Comparison of ENCODE assay signal across 8 mouse cellular contexts in the genomic region with DNA sequence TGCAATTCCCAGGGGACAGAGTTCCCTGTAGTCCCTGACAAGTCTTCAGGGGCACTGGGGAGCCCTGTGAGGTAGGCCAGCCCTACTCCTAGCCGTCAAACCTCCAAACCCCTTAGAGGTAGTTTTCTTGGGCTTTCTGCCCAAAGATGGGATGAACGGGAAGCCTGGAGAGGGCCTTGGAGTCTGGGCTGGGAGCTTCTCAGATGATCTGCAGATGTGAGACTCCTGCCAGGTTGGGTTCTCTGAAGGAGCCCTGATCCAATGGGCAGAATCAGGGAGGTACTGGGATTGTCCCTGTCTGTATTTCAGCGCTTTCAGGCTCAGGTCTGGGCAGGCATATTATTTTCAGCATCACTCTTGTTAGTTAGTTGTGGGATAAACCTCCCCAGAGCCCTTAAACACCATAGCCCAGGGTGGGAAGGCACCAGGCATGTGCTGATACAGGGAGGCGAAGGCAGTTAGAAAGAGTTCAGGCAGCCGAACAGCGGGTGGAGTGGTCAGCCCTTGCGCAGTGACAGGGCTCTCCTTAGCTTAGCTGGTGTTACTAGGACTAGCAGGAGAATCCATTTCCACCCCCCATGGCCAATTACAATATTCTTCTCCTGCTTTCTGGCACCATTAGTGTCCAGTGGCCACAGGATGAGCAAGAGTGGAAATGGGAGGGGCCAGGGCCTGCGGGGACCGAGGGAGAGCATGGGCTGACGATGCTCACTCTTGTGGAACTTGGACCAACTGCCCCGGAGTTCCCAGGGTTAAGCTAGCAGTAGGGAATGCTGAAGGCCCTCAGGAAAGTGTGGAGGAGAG. TPM values are rescaled to one million over a fixed set of nuclear protein-coding genes. Genes with fewer than 3 reads are reported as not detected.
DNase-seq lines count a peak whose midpoint lies in the region; ATAC-seq and TF ChIP-seq lines count a peak whose summit lies in the region.

No protein-coding gene starts in this region.

- peak overlapping the region; percentile 73 to 84 for H3K4me3 ChIP-seq in heart, embryonic 14.5 days (ENCODE audit: control insufficient read depth in 1 of 2, insufficient read depth in 1 of 2, low read depth in 1 of 2, low read length in 2 of 2)
- H3K4me3 ChIP-seq in limb, embryonic 10.5 days: peak overlapping the region; percentile 75
- peak overlapping the region; percentile 60 for H3K4me3 ChIP-seq in neural tube, embryonic 12.5 days
- no peak overlapping the region for H3K4me3 ChIP-seq in layer of hippocampus, adult 2 months

- DNase-seq in 3134 (ENCODE audit: extremely low read depth, insufficient read length, low spot score): peak; percentile 63
- peak; percentile 51 for DNase-seq in adrenal gland, postnatal 10 days
- no peak for DNase-seq in limb, embryonic 10.5 days (ENCODE audit: low spot score)
- no peak for DNase-seq in layer of hippocampus, adult 2 months (ENCODE audit: low spot score in 2 of 2)
- no peak for DNase-seq in urinary bladder, adult 2 months (ENCODE audit: low spot score)
- DNase-seq in frontal cortex, postnatal 36 days (ENCODE audit: low spot score in 2 of 2): no peak

- H3K27me3 ChIP-seq in heart, embryonic 14.5 days (ENCODE audit: control insufficient read depth, insufficient read depth, low read length): peaks cover 6% of the 10 kb centered on the region; the same call in 1 of the 2 replicates
- H3K27me3 ChIP-seq in limb, embryonic 10.5 days (ENCODE audit: low read depth, poor library complexity, severe bottlenecking): peaks cover 28% of the 10 kb centered on the region
- peaks cover 25% of the 10 kb centered on the region for H3K27me3 ChIP-seq in neural tube, embryonic 12.5 days (replicated peaks)

- H3K27ac ChIP-seq in heart, embryonic 14.5 days (replicated peaks in 1 of 2; ENCODE audit: control insufficient read depth in 1 of 2, insufficient read depth in 1 of 2, low read depth in 2 of 2, low read length in 2 of 2): peak overlapping the region; percentile 47 to 76
- peak overlapping the region; percentile 90 for H3K27ac ChIP-seq in limb, embryonic 10.5 days
- no peak overlapping the region for H3K27ac ChIP-seq in neural tube, embryonic 12.5 days
- no peak overlapping the region for H3K27ac ChIP-seq in layer of hippocampus, adult 2 months

- no peak for ATAC-seq in heart, embryonic 14.5 days (ENCODE audit: insufficient number of reproducible peaks, insufficient read depth, low FRiP score, low read depth)
- no peak for ATAC-seq in neural tube, embryonic 12.5 days (ENCODE audit: low FRiP score, low read depth)

- peak overlapping the region; percentile 89 for H3K9ac ChIP-seq in heart, embryonic 14.5 days (ENCODE audit: low read length)
- peak overlapping the region; percentile 51 for H3K9ac ChIP-seq in neural tube, embryonic 12.5 days

- H3K9me3 ChIP-seq in heart, embryonic 14.5 days (ENCODE audit: control insufficient read depth, low read length): no peaks in the 10 kb centered on the region
- H3K9me3 ChIP-seq in limb, embryonic 10.5 days (replicated peaks): no peaks in the 10 kb centered on the region
- H3K9me3 ChIP-seq in neural tube, embryonic 12.5 days: no peaks in the 10 kb centered on the region

- 23% methylated on average over 11 of the region's 11 CpGs for WGBS in heart, embryonic 14.5 days
- 24% methylated on average over 11 of the region's 11 CpGs for WGBS in limb, embryonic 10.5 days
- WGBS in neural tube, embryonic 12.5 days: 23% methylated on average over 11 of the region's 11 CpGs

- H3K4me2 ChIP-seq in heart, embryonic 14.5 days (ENCODE audit: low read length): peak overlapping the region; percentile 99
- peak overlapping the region; percentile 97 for H3K4me2 ChIP-seq in neural tube, embryonic 12.5 days (replicated peaks)

- peaks cover 13 to 38% of the 10 kb centered on the region in 2 experiments; a peak in 3 of 4 replicates for H3K4me1 ChIP-seq in heart, embryonic 14.5 days (ENCODE audit: control insufficient read depth in 2 of 2, insufficient read depth in 2 of 2, low read length in 2 of 2)
- peaks cover 49% of the 10 kb centered on the region for H3K4me1 ChIP-seq in limb, embryonic 10.5 days
- peaks cover 40% of the 10 kb centered on the region for H3K4me1 ChIP-seq in neural tube, embryonic 12.5 days

- no peak for TF ChIP-seq CTCF in layer of hippocampus, adult 2 months (conservative IDR thresholded peaks at IDR 0.05)

- 0 out of 2 replicates have a peak, but pooled peaks cover 3% of the 10 kb centered on the region for H3K36me3 ChIP-seq in heart, embryonic 14.5 days (ENCODE audit: control insufficient read depth, insufficient read depth, low read length)
- H3K36me3 ChIP-seq in limb, embryonic 10.5 days: no peaks in the 10 kb centered on the region
- no peaks in the 10 kb centered on the region for H3K36me3 ChIP-seq in neural tube, embryonic 12.5 days

RNA-seq across cellular contexts. Expression of a gene that starts 1.4 kb away (rescaled TPM):
- total RNA-seq in adrenal gland, postnatal 10 days (2021): 100 to 1,000 TPM; 101 to 110 TPM
- polyA plus RNA-seq in heart, embryonic 14.5 days (2014; fragmentation: Nextera tagmentation; extraction: Ambion mirVana): 62.9 and 70.0 TPM in 2 replicates
- polyA plus RNA-seq in limb, embryonic 10.5 days (2016; fragmentation: Nextera tagmentation; extraction: Ambion mirVana): 13.5 and 21.4 TPM in 2 replicates
- polyA plus RNA-seq in neural tube, embryonic 12.5 days (2016; fragmentation: Nextera tagmentation; extraction: Ambion mirVana): 29.3 and 33.1 TPM in 2 replicates
- total RNA-seq in layer of hippocampus, adult 2 months (2021): 1 to 10 TPM; 3.6 to 4.1 TPM
- polyA plus RNA-seq in urinary bladder, adult 2 months (2012; rRNA removed): 59.2 and 104 TPM in 2 replicates

Comparison
In these comparisons a context has a peak if more than half of its experiments do, and no peak if none do; other contexts are left out.
1. DNase-seq: peak in 3134 (single experiment) and adrenal gland, postnatal 10 days (single experiment); none in limb, embryonic 10.5 days (single experiment), layer of hippocampus, adult 2 months (0 of 2), urinary bladder, adult 2 months (single experiment) and frontal cortex, postnatal 36 days (0 of 2).
2. H3K27ac ChIP-seq: peak in heart, embryonic 14.5 days (2 of 2) and limb, embryonic 10.5 days (single experiment); none in neural tube, embryonic 12.5 days (single experiment) and layer of hippocampus, adult 2 months (single experiment).